32 mouse cellular contexts compared by ENCODE assay signal in the genomic region with DNA sequence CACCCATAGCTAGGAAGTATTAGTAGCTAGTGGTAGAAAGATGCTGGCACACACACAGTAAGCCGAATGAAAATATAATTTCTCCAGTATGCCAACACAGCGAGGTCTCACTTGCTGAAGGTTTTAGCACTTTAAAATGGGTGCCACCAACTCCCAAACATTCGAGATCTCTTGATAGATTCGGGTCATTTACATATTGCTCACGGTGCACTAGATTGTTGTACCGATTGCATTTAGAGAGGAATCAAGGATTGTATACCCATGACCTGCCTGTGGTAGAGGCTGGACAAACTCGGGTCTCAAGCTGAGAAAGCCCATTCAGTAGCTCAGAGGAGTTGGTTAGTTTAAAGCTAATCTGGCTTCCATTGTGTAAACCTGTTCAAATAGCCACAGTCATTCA. TPM values are rescaled to one million over a fixed set of nuclear protein-coding genes. Genes with fewer than 3 reads are reported as not detected.
DNase-seq lines count a peak whose midpoint lies in the region; ATAC-seq and TF ChIP-seq lines count a peak whose summit lies in the region.
"Had no signal": no experiment of that assay in that cellular context is flagged by ENCODE, and none has a peak within 500 bp of the region (broad histone marks: within the 10 kb centered on the region; RNA-seq: fewer than 3 reads in every experiment).

No protein-coding gene starts in this region.

- TF ChIP-seq RAD21 in CH12.LX (IDR thresholded peaks at IDR 0.05; ENCODE audit: low read depth, low read length) (no peak), MEL (IDR thresholded peaks at IDR 0.05; ENCODE audit: low read depth, low read length) (no peak)

- H3K79me2 ChIP-seq in CH12.LX (replicated peaks; ENCODE audit: control insufficient read depth, extremely low read depth, insufficient read depth, poor library complexity, severe bottlenecking): peaks cover 3% of the 10 kb centered on the region
- no peaks in the 10 kb centered on the region for H3K79me2 ChIP-seq in MEL (ENCODE audit: control insufficient read depth, insufficient read depth, low read length, poor library complexity)

- TF ChIP-seq EP300 in CH12.LX (IDR thresholded peaks at IDR 0.05; ENCODE audit: low read length): no peak
- no peak for TF ChIP-seq EP300 in MEL (IDR thresholded peaks at IDR 0.05; ENCODE audit: low read depth in 1 of 2, low read length in 2 of 2)

- H3K36me3 ChIP-seq in heart, embryonic 12.5 days: peaks cover 47% of the 10 kb centered on the region
- peaks cover 24% of the 10 kb centered on the region for H3K36me3 ChIP-seq in heart, embryonic 15.5 days
- H3K36me3 ChIP-seq in heart, embryonic 11.5 days (ENCODE audit: control insufficient read depth, insufficient read depth, low read length): peaks cover 20% of the 10 kb centered on the region
- peaks cover 26 to 53% of the 10 kb centered on the region in 2 experiments for H3K36me3 ChIP-seq in CH12.LX (replicated peaks in 1 of 2; ENCODE audit: control insufficient read depth in 1 of 2, insufficient read depth in 1 of 2, low read length in 1 of 2)
- H3K36me3 ChIP-seq in MEL (ENCODE audit: control insufficient read depth in 1 of 2, insufficient read depth in 2 of 2, low read length in 2 of 2): peaks cover 2 to 7% of the 10 kb centered on the region in 2 experiments

- in situ Hi-C loops in CH12.LX (cut with MboI; ENCODE audit: low pct_ligation_motif_present, low pct_unique_long_range_greater_than_20kb, low sequenced_read_pairs): no loop called here

- no peak overlapping the region for H3K4me3 ChIP-seq in heart, embryonic 12.5 days
- H3K4me3 ChIP-seq in heart, embryonic 15.5 days: no peak overlapping the region
- H3K4me3 ChIP-seq in heart, embryonic 11.5 days (ENCODE audit: low read depth, low read length): no peak overlapping the region
- H3K4me3 ChIP-seq in CH12.LX (replicated peaks in 1 of 3; ENCODE audit: low read depth in 2 of 3, low read length in 2 of 3, poor library complexity in 1 of 3): no peak overlapping the region
- no peak overlapping the region for H3K4me3 ChIP-seq in MEL (ENCODE audit: control insufficient read depth in 1 of 2, insufficient read depth in 1 of 2, low read depth in 2 of 2, low read length in 2 of 2)
- H3K4me3 ChIP-seq: embryonic facial prominence, embryonic 12.5 days; embryonic facial prominence, embryonic 15.5 days; gastrocnemius, adult 2 months; heart, adult 2 months; hindbrain, embryonic 10.5 days; hindbrain, embryonic 13.5 days; intestine, embryonic 15.5 days had no signal

- TF ChIP-seq POLR2A in CH12.LX (IDR thresholded peaks at IDR 0.05; ENCODE audit: low read depth, low read length): no peak; the same call in 1 of the 2 replicates
- TF ChIP-seq POLR2A in MEL (IDR thresholded peaks at IDR 0.05; ENCODE audit: control insufficient read depth in 1 of 2, insufficient read depth in 1 of 2, low read depth in 1 of 2, low read length in 2 of 2, poor library complexity in 1 of 2): 0 out of 4 replicates have a peak, but pooled peaks of 1 of the 2 experiments have one; percentile 14

- 86% methylated on average over 7 of the region's 7 CpGs for WGBS in heart, embryonic 12.5 days
- 89% methylated on average over 7 of the region's 7 CpGs for WGBS in heart, embryonic 15.5 days
- WGBS in heart, embryonic 11.5 days (ENCODE audit: insufficient replicate concordance): 82% methylated on average over 7 of the region's 7 CpGs

- no peak overlapping the region for H3K9ac ChIP-seq in heart, embryonic 12.5 days
- no peak overlapping the region for H3K9ac ChIP-seq in heart, embryonic 15.5 days
- no peak overlapping the region for H3K9ac ChIP-seq in heart, embryonic 11.5 days (ENCODE audit: low read depth, low read length)
- H3K9ac ChIP-seq in CH12.LX (ENCODE audit: insufficient read depth, low read depth): no peak overlapping the region
- no peak overlapping the region for H3K9ac ChIP-seq in MEL (ENCODE audit: control insufficient read depth, low read depth, low read length, poor library complexity, severe bottlenecking)
- H3K9ac ChIP-seq: embryonic facial prominence, embryonic 12.5 days; embryonic facial prominence, embryonic 15.5 days; forebrain, postnatal 0 days; hindbrain, embryonic 13.5 days; intestine, embryonic 15.5 days had no signal

- no peak overlapping the region for H3K27ac ChIP-seq in heart, embryonic 12.5 days (ENCODE audit: poor library complexity, severe bottlenecking)
- peak overlapping the region; percentile 55; the same call in 1 of the 2 replicates for H3K27ac ChIP-seq in heart, embryonic 15.5 days
- no peak overlapping the region for H3K27ac ChIP-seq in heart, embryonic 11.5 days (ENCODE audit: low read depth, low read length)
- H3K27ac ChIP-seq in CH12.LX (ENCODE audit: insufficient read depth, low read depth) (no peak overlapping the region), MEL (ENCODE audit: control insufficient read depth, low read depth, low read length) (no peak overlapping the region)
- H3K27ac ChIP-seq: embryonic facial prominence, embryonic 12.5 days; embryonic facial prominence, embryonic 15.5 days; gastrocnemius, adult 2 months; heart, adult 2 months; hindbrain, embryonic 10.5 days; hindbrain, embryonic 13.5 days; intestine, embryonic 15.5 days had no signal

- TF ChIP-seq CTCF in CH12.LX (conservative IDR thresholded peaks at IDR 0.05 in 1 of 2, IDR thresholded peaks at IDR 0.05 in 1 of 2; ENCODE audit: low read depth in 2 of 2, low read length in 2 of 2) (no peak), MEL (IDR thresholded peaks at IDR 0.05 in 2 of 3, conservative IDR thresholded peaks at IDR 0.05 in 1 of 3; ENCODE audit: control insufficient read depth in 1 of 3, insufficient read depth in 1 of 3, low read depth in 2 of 3, low read length in 3 of 3, poor library complexity in 1 of 3, severe bottlenecking in 1 of 3) (no peak)

- dilution Hi-C loops in CH12.LX (cut with MboI; ENCODE audit: extremely low pct_ligation_motif_present, extremely low pct_unique_long_range_greater_than_20kb, low sequenced_read_pairs): no loop called here

- H3K4me2 ChIP-seq in heart, embryonic 12.5 days: no peak overlapping the region
- no peak overlapping the region for H3K4me2 ChIP-seq in heart, embryonic 15.5 days
- H3K4me2 ChIP-seq in heart, embryonic 11.5 days: no peak overlapping the region
- H3K4me2 ChIP-seq in CH12.LX (ENCODE audit: insufficient read depth, low read depth, poor library complexity, severe bottlenecking): no peak overlapping the region
- H3K4me2 ChIP-seq: embryonic facial prominence, embryonic 12.5 days; embryonic facial prominence, embryonic 15.5 days; hindbrain, embryonic 13.5 days; intestine, embryonic 15.5 days had no signal

- DNase-seq in heart, adult 11 months: peak; percentile 62
- no peak for DNase-seq in CH12.LX (ENCODE audit: extremely low read depth)
- DNase-seq in MEL (ENCODE audit: low read depth, low spot score): peak; percentile 37
- DNase-seq in c-Kit-positive CD71-positive TER-119-positive erythroid progenitor cells, embryonic 14.5 days (ENCODE audit: low spot score): no peak
- DNase-seq in cerebellum, adult 11 months: no peak
- DNase-seq: adrenal gland, adult 8-10 months; adrenal gland, postnatal 25 days; cerebellum, adult 2 months; cerebellum, adult 9-11 months; cerebellum, postnatal 25 days; forebrain, postnatal 0 days; gastrocnemius, adult 2 months; gastrocnemius, postnatal 14 days; heart, adult 2 months; kidney, adult 11 months; kidney, adult 8-10 months had no signal

- H3K4me1 ChIP-seq in heart, embryonic 12.5 days (replicated peaks): peaks cover 11% of the 10 kb centered on the region
- peaks cover 19% of the 10 kb centered on the region for H3K4me1 ChIP-seq in heart, embryonic 15.5 days (replicated peaks)
- peaks cover 6% of the 10 kb centered on the region; the same call in 1 of the 2 replicates for H3K4me1 ChIP-seq in heart, embryonic 11.5 days (ENCODE audit: control insufficient read depth, insufficient read depth, low read length)
- H3K4me1 ChIP-seq in CH12.LX (ENCODE audit: control insufficient read depth in 1 of 2, insufficient read depth in 2 of 2) (peaks cover 0 to 13% of the 10 kb centered on the region in 2 experiments; a peak in 1 of 4 replicates), MEL (ENCODE audit: control insufficient read depth in 1 of 2, insufficient read depth in 2 of 2, low read length in 2 of 2) (no peaks in the 10 kb centered on the region)
- H3K4me1 ChIP-seq: embryonic facial prominence, embryonic 12.5 days; embryonic facial prominence, embryonic 15.5 days; hindbrain, embryonic 10.5 days; hindbrain, embryonic 13.5 days; intestine, embryonic 15.5 days had no signal

- ATAC-seq in heart, embryonic 12.5 days (ENCODE audit: insufficient number of reproducible peaks, low FRiP score): no peak
- ATAC-seq in heart, embryonic 15.5 days (replicated peaks; ENCODE audit: insufficient number of reproducible peaks, insufficient read depth, low FRiP score, low read depth): no peak
- no peak for ATAC-seq in heart, embryonic 11.5 days (replicated peaks; ENCODE audit: insufficient number of reproducible peaks, low FRiP score, low TSS enrichment)
- ATAC-seq: activated CD4-positive, CD25-positive, alpha-beta regulatory T cell, adult 4 months; forebrain, embryonic 14.5 days; forebrain, postnatal 0 days; hindbrain, embryonic 16.5 days; intestine, embryonic 15.5 days had no signal

- no peaks in the 10 kb centered on the region for H3K9me3 ChIP-seq in heart, embryonic 12.5 days (replicated peaks)
- no peaks in the 10 kb centered on the region for H3K9me3 ChIP-seq in heart, embryonic 15.5 days (replicated peaks)
- H3K9me3 ChIP-seq in heart, embryonic 11.5 days (replicated peaks; ENCODE audit: control insufficient read depth, low read length): no peaks in the 10 kb centered on the region
- H3K9me3 ChIP-seq in CH12.LX (replicated peaks; ENCODE audit: low read length) (no peaks in the 10 kb centered on the region), MEL (replicated peaks; ENCODE audit: insufficient read depth, low read length) (no peaks in the 10 kb centered on the region)
- H3K9me3 ChIP-seq: embryonic facial prominence, embryonic 12.5 days; embryonic facial prominence, embryonic 15.5 days; G1E; hindbrain, embryonic 10.5 days; hindbrain, embryonic 13.5 days; intestine, embryonic 15.5 days had no signal

- no peaks in the 10 kb centered on the region for H3K27me3 ChIP-seq in heart, embryonic 12.5 days (replicated peaks)
- no peaks in the 10 kb centered on the region for H3K27me3 ChIP-seq in heart, embryonic 15.5 days
- no peaks in the 10 kb centered on the region for H3K27me3 ChIP-seq in heart, embryonic 11.5 days (ENCODE audit: control insufficient read depth, insufficient read depth, low read length)
- H3K27me3 ChIP-seq in CH12.LX (replicated peaks) (no peaks in the 10 kb centered on the region), MEL (ENCODE audit: control insufficient read depth in 1 of 2, insufficient read depth in 2 of 2, low read length in 2 of 2) (no peaks in the 10 kb centered on the region)
- H3K27me3 ChIP-seq: embryonic facial prominence, embryonic 12.5 days; embryonic facial prominence, embryonic 15.5 days; hindbrain, embryonic 13.5 days; intestine, embryonic 15.5 days had no signal

RNA-seq across cellular contexts. Expression of a gene that starts 9.5 kb away (rescaled TPM):
- polyA plus RNA-seq in heart, embryonic 12.5 days (2016; fragmentation: Nextera tagmentation; extraction: Ambion mirVana): 1.2 and 1.5 TPM in 2 replicates
- polyA plus RNA-seq in heart, embryonic 15.5 days (2015; fragmentation: Nextera tagmentation; extraction: Ambion mirVana): 1.7 and 2.3 TPM in 2 replicates
- 0.76 and 2.4 TPM in 2 replicates for polyA plus RNA-seq in heart, embryonic 11.5 days (2014; fragmentation: Nextera tagmentation; extraction: Ambion mirVana)
- not detected in 2 replicates for total RNA-seq in CH12.LX (2012; rRNA removed)
- not detected in 2 replicates for total RNA-seq in CH12.LX (2014; rRNA removed)
- polyA plus RNA-seq in CH12.LX (2012; ENCODE audit: insufficient read length, low read depth): 0.55 TPM in 1 of 2 replicates, not detected in the other
- total RNA-seq in MEL (2012; rRNA removed): not detected in 2 replicates
- under 1 TPM in 1 of 2 experiments, not detected in 1; 0.22 TPM for polyA plus RNA-seq in MEL (2012; ENCODE audit: insufficient read depth in 1 of 2, insufficient read length in 2 of 2, low read depth in 1 of 2, low replicate concordance in 2 of 2, missing spikeins in 1 of 2)
- total RNA-seq: adrenal gland, adult 8-10 months; adrenal gland, postnatal 25 days; common myeloid progenitor, adult 5-6 weeks; forebrain, postnatal 0 days; G1E; gastrocnemius, adult 2 months; gastrocnemius, postnatal 14 days; gastrocnemius, postnatal 4 days; heart, adult 2 months; heart, postnatal 25 days had no signal
- polyA plus RNA-seq: brain, embryonic 14.5 days; cerebellum, adult 2 months; G1E had no signal

RNA-seq across cellular contexts. Expression of a gene that starts 27.8 kb away (rescaled TPM):
- polyA plus RNA-seq in heart, embryonic 12.5 days (2016; fragmentation: Nextera tagmentation; extraction: Ambion mirVana): 530 and 545 TPM in 2 replicates
- 424 and 511 TPM in 2 replicates for polyA plus RNA-seq in heart, embryonic 15.5 days (2015; fragmentation: Nextera tagmentation; extraction: Ambion mirVana)
- 554 and 606 TPM in 2 replicates for polyA plus RNA-seq in heart, embryonic 11.5 days (2014; fragmentation: Nextera tagmentation; extraction: Ambion mirVana)
- total RNA-seq in CH12.LX (2012; rRNA removed) (598 and 821 TPM in 2 replicates), CH12.LX (2014; rRNA removed) (1,196 and 1,374 TPM in 2 replicates), MEL (2012; rRNA removed) (868 and 882 TPM in 2 replicates)
- polyA plus RNA-seq in CH12.LX (2012; ENCODE audit: insufficient read length, low read depth) (790 and 847 TPM in 2 replicates), MEL (2012; ENCODE audit: insufficient read depth in 1 of 2, insufficient read length in 2 of 2, low read depth in 1 of 2, low replicate concordance in 2 of 2, missing spikeins in 1 of 2) (1,000 to 10,000 TPM in 1 of 2 experiments, 100 to 1,000 TPM in 1; 722 to 2,287 TPM)

Comparison
In these comparisons a context has a peak if more than half of its experiments do, and no peak if none do; other contexts are left out.
1. DNase-seq: peak in heart, adult 11 months (single experiment) and MEL (single experiment); none in CH12.LX (single experiment), c-Kit-positive CD71-positive TER-119-positive erythroid progenitor cells, embryonic 14.5 days (single experiment) and cerebellum, adult 11 months (single experiment).